Mouse (Mus musculus) ovary, postnatal 36 days (tissue): ENCODE data around the gene Wdr18.

ENCODE experiments used
- DNase-seq: peaks from one replicate; pipeline ENCODE4 v3.0.0; 2022; ENCODE audit warnings: low spot score, mixed read lengths

Gene Wdr18

GRCm38 (mm10) chr10:79978061-79978460 lies 18.1 kb downstream of the Wdr18 start:
- DNase-seq: no peak

- DNase-seq: no peak
These were observed 19.6 kb downstream of the Wdr18 start for GRCm38 (mm10) chr10:79979401-79980155.

GRCm38 (mm10) chr10:79983205-79983604 lies 23.3 kb downstream of the Wdr18 start:
- DNase-seq: no peak

GRCm38 (mm10) chr10:79983670-79984069 lies 23.7 kb downstream of the Wdr18 start:
- DNase-seq: peak; percentile 60

- DNase-seq: peak; percentile 88
These were observed 24.4 kb downstream of the Wdr18 start, which contains the start of gene Tmem259 for GRCm38 (mm10) chr10:79984195-79984816. Gene Tmem259 (minus strand): TSS chr10:79984330.

GRCm38 (mm10) chr10:79984871-79985270 lies 24.9 kb downstream of the Wdr18 start:
- peak; percentile 89 for DNase-seq

- DNase-seq: no peak
These were observed 25.6 kb downstream of the Wdr18 start for GRCm38 (mm10) chr10:79985334-79986231.

GRCm38 (mm10) chr10:79986232-79986878 lies 26.4 kb downstream of the Wdr18 start:
- DNase-seq: no peak

GRCm38 (mm10) chr10:79986963-79987362 lies 27.0 kb downstream of the Wdr18 start:
- peak; percentile 80 for DNase-seq

- no peak for DNase-seq
These were observed 28.0 kb downstream of the Wdr18 start for GRCm38 (mm10) chr10:79987771-79988505.

- peak; percentile 63 for DNase-seq
These were observed 28.7 kb downstream of the Wdr18 start, which contains the start of gene Cnn2 for GRCm38 (mm10) chr10:79988506-79989271. Gene Cnn2 (plus strand): TSS chr10:79988584.

GRCm38 (mm10) chr10:79989272-79989786 lies 29.4 kb downstream of the Wdr18 start:
- no peak for DNase-seq

GRCm38 (mm10) chr10:79989870-79990269 lies 29.9 kb downstream of the Wdr18 start:
- DNase-seq: no peak

GRCm38 (mm10) chr10:79991099-79991498 lies 31.1 kb downstream of the Wdr18 start:
- DNase-seq: no peak

GRCm38 (mm10) chr10:79991548-79991947 lies 31.6 kb downstream of the Wdr18 start:
- no peak for DNase-seq

- DNase-seq: no peak
These were observed 34.6 kb downstream of the Wdr18 start for GRCm38 (mm10) chr10:79994397-79995115.

- no peak for DNase-seq
These were observed 35.7 kb downstream of the Wdr18 start for GRCm38 (mm10) chr10:79995636-79996035.

- peak; percentile 96 for DNase-seq
These were observed 36.5 kb downstream of the Wdr18 start, which contains the start of gene Abca7 for GRCm38 (mm10) chr10:79996272-79997033. Gene Abca7 (plus strand): TSS chr10:79996494.
